Mouse (Mus musculus) cerebellum, adult 2 months (tissue): ENCODE data around the gene Cltb.

Experiments used
- CTCF ChIP-seq: fragments of 200-500 bp; IDR thresholded peaks from 2 replicates; pipeline ENCODE4 v1.5.1; 2011; ENCODE audit warnings: low read depth, mild to moderate bottlenecking, control low read depth, low read length, moderate library complexity, borderline replicate concordance; ENCODE audit not compliant: insufficient read depth
- POLR2A ChIP-seq: fragments of 200-500 bp; IDR thresholded peaks from 2 replicates; pipeline ENCODE4 v1.6.1; 2011; ENCODE audit warnings: low read length, control low read depth, borderline replicate concordance; ENCODE audit not compliant: insufficient read depth

DNA sequence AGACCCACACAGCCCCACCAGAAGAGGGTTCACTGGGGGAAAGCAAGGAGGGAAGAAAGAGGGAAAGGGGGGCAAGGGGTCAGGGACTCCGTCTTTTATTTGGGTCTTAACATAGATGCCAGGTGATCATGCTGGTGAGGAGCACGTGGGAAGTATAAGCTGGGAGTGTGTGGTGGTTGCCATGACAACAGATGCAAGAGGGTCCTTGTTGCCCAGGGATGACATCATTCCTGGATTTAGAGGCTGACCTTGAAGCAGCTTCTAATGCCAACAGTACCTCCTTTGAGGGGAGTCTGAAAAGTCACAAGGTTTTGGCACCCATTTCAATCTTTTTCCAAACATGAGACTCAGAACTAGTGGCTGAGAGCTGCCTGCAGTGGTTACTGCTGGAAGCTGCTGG lies 39.5 kb downstream of the Cltb start:
- TF ChIP-seq CTCF (no peak), POLR2A (no peak)
